Mouse (Mus musculus) mouse trophoblast stem cell (cell line): Measurements from ENCODE around the gene Gfi1b.

Experiments used
- in situ Hi-C, 2 experiments: fragments of 300-500 bp; cut with MseI, MboI; formaldehyde crosslinking; loops; 2 replicates in 1 of 2; 3 replicates in 1 of 2; pipeline ENCODE4 v1.15.1; 2025

Gene Gfi1b

DNA sequence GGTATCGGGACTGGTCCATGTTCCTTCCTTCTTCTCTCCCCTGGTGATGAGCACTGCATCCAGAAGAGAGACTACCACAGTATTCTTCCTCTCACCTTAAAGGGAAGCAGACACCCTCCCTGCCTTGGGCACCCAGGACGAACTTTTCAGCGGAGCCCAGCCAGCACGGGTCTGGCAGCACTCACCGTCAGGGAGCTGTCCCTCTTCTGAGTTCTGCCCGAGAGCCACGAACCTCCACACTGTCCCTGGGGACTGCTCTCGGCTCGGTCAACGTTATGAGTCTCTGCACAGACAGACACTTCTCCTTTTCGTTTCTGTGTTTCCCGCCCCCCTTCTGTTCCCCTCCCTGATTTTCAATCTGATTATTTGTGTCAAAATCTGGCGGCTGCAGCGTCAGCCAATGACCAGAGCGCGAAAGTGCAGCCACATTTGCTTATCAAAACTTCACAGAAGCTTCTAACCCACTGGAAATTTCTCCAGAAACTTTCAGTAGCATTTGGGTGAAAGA, at the start of gene Gfi1b:
TSS of gene Gfi1b (minus strand) at position 319 of the 508 bp plus-strand sequence.
- in situ Hi-C loops = no loop called here

DNA sequence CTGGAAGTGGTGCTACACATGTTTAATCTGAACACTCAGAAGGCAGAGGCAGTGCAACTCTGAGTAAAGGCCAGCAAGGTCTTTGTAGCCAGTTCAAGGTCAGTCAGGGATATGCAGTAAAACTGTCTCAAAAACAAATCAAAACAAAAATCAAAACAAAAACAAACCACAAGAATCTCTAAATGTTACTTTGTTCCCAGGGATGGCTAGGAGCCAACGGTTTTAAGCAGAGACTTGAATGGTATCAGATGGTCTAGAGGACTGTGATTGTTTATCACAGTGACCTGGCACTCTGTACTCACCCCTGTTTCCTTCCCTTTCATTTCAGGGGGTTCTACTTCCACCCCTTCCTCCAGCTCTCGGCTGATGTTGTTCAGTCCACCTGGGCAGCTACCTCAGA, 49.7 kb upstream of the Gfi1b start:
- in situ Hi-C loops = no loop called here

- in situ Hi-C loops = no loop called here
Measured at GRCm38 (mm10) chr2:28665818-28666217, 44.0 kb upstream of the Gfi1b start.

DNA sequence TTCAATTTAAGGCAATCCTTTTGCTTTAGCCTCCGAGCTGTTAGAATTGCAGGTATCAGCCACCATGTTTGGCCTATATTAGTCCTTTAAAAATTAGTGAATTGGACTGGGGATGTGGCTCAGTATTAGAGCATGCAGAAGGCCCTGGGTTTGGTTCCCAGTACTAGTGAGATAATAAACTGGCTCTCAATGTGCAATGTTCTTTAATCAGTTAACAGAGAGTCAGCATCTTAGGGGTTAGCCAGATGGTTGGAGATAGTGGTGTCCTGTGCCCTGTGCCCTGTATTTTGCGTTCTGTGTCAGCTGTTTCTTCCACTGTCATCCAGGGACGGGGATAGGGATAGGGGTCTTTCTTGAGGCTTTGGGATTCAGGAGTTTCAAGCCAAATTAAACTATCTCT, 41.1 kb upstream of the Gfi1b start:
- in situ Hi-C loops = no loop called here

DNA sequence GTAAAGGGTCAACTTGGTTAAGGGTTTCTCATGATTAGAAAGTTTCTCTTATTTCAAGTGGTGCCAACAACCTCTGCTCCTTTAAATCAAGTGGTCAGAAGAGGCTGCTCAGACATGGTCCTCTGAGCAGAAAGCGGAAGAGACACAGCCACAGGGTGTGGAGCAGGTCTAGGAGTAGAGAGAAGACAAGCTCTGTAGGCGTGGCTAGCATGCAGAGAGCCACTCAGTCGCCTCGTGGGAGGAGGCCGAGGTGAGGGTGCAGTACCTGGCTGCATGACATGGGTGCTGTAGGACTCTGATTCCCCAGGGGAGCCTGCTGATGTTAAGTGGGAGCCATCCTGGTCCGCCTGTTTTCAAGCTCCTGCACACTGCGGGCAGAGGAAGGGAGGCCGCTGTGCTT, 34.4 kb upstream of the Gfi1b start:
- in situ Hi-C loops = no loop called here

DNA sequence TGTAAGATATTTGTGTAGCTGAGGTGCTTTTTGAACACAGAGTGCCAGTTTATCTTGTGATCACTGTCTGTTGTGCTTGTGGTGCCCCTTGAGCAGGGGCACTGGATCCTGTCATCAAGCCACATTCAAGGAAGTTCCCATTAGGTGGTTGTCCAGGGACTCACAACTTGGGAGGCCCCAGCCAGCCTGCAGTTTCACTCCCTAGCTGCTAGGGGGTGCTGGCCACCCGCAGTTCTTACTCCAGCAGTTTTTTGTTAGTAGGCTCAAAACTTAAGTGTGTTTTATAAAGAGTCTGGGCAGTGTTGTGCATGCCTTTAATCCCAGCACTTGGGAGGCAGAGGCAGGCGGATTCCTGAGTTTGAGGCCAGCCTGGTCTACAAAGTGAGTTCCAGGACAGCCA, 32.5 kb upstream of the Gfi1b start:
- in situ Hi-C loops = no loop called here

- in situ Hi-C loops = no loop called here
Measured at GRCm38 (mm10) chr2:28653351-28653750, 31.6 kb upstream of the Gfi1b start.

DNA sequence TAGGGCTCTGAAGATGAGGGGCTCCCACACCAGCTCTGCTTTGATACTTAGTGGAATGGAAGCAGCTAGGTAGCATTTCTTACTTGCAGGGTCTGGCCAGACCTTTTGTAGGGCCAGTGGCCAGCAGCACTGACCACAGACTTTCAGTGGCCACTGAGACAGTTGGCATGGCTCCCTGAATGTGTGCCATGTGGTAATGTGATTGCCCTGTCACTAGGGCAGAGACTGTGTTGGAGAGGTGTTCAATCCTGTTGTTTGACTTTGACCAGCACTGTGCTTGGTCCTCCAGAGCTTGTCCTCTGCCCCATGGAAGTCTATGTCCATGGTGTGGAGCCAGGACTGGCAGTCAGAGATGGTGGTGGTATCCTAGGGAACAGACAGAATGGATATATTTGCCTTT, 28.7 kb upstream of the Gfi1b start:
- in situ Hi-C loops = no loop called here

DNA sequence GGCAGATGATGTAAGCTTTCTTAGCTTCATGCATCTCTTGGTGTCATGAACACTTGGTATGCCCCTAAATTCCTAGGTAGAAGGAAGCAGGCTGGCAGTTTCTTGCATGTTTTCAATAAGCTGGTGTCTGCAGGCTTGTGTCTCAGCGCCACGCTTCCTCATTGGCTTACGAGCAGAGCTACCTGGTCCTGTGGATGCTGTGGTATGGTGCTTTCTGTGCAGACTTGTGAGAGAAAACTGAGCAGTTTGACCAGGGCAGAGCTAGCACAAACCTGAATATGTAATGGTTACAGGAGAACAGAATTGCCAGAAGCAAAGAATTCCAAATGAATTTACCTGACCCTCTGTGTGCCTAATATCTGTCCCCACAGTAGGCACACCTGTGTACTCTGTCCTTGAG, 21.3 kb upstream of the Gfi1b start:
- in situ Hi-C loops = no loop called here

GRCm38 (mm10) chr2:28641435-28641941, 19.7 kb upstream of the Gfi1b start:
- in situ Hi-C loops = no loop called here

DNA sequence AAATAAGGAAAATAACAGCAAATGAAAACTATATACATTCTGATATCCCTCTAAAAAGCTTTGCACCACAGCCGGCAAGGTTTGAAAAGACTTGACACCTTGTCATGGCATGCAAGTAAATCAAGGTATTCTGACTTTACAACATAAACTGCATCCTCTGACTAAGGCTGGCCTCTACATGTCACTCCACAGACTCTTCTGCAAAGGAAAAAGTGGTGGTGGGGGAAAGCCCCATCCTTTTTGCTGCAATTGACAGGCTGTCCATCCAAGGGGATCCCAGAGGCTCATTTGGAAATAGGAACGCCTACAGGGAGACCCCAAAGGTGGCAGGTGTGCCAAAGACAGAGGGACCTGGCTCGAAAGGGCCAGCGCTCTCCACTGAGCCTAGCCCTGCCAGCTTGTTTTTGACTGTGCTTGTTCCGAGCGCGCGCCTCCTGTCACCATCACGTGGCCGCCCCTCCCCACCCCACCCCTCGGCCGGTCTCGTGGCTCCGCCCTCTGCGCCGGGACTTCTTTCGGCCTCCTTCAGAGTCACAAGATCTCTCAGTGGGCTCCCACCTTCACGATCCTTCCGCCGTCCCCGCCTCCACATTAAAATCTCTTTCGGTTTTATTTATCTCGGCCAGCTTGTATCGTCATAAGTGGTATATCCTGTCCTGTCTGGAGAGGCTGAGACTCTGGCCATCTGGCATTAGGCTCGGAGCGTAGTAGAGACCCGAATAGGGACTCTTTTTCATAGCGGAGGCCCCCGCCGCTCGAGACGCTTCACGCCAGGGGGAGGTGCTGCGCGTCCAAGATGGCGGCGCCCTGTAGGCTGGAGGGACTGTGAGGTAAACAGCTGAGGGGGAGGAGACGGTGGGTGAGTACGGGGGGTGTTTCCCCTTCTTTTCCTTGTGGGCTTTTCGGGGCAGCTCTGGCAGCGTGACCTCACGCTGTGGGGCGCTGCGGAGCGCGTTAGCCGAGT, 19.0 kb upstream of the Gfi1b start, which contains the start of gene Tsc1:
TSS of gene Tsc1 (plus strand) at position 768 of the 964 bp plus-strand sequence.
- in situ Hi-C loops = no loop called here

DNA sequence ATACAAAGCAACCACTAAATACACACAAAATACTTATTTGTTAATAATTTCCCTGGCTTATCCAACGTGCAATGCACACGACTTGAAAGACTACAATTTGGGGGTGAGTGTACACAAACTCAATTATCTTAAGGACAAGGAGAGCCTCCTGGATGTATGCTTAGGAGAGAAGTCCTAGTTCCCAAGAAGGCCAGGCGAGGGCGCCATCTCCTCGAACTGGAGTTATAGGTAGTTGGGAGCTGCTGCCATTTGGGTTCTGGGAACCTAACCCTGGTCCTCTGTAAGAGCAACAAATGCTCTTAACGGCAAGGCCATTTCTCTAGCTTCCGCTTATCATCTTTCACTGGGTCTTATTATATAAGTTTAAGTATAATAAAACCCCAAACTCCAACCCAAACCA, 18.0 kb upstream of the Gfi1b start:
- in situ Hi-C loops = no loop called here

- in situ Hi-C loops = no loop called here
Measured at GRCm38 (mm10) chr2:28638886-28639285, 17.1 kb upstream of the Gfi1b start.

GRCm38 (mm10) chr2:28638352-28638751, 16.6 kb upstream of the Gfi1b start:
- in situ Hi-C loops = no loop called here

- in situ Hi-C loops = no loop called here
Measured at GRCm38 (mm10) chr2:28637106-28637845, 15.5 kb upstream of the Gfi1b start.

GRCm38 (mm10) chr2:28635199-28635598, 13.4 kb upstream of the Gfi1b start:
- in situ Hi-C loops = no loop called here

- in situ Hi-C loops = no loop called here
Measured at GRCm38 (mm10) chr2:28633136-28633535, 11.4 kb upstream of the Gfi1b start.

DNA sequence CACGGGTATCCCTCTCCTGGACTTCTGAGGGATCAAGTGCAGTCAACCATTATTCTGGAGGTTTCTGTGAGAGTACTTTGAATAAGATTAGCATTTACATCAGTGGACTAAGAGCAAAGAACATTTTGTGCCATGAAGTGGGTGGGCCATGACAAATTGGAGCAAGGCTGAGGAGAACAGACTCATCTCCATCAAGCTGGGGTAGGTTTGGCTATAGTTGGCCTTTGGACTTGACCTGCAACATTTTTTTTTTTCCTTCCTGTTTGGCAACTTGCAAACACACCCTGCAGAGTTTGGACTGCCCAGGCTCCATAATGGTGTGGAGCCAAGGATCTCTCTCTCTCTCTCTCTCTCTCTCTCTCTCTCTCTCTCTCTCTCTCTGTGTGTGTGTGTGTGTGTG, 10.8 kb upstream of the Gfi1b start:
- in situ Hi-C loops = no loop called here

DNA sequence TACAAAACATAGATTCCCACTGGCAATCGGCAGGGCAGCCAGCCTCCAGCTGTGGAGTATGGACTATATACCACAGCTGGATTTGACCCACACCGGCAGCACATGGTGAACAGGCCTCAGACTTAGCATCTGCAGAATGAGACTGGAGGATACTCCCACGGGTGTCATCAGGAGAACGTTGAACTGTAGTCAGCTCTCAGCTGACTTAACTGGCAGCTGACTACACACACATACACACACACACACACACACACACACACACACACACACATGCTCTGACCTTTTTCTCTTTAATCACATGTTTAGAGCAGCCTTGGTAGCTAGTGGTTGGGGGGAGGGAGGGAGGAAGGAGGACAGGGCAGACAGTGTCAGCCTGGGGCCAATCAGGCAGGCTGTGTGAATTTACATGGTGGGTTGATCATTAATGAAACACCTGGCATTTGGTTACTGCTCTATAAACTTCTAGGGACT, 8.2 kb upstream of the Gfi1b start:
- in situ Hi-C loops = loop anchor here in 1 of 2 experiments (5.0 kb wide), 1 partner anchor 38 kb away; no protein-coding TSS in a partner anchor

DNA sequence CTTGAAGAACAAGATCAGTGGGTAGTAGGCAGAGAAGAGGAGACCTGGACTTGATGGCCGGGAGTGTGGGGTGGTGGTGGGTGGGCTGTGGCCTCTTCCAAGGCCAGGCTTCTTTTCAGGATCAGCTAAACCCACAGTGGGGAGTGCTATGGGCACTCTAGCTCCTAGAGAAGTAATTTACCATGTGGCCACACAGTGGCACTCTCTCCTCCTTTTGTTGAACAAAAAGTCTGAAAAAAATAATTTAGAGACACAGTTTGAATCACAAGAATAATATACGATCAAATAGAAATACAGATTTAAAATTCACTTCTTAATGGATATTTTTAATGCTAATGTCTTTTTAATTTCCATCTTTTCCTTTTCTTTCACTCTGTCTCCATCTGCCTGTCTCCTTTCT, 6.3 kb upstream of the Gfi1b start:
- in situ Hi-C loops = loop anchor here in 1 of 2 experiments (5.0 kb wide), 1 partner anchor 36 kb away; no protein-coding TSS in a partner anchor

- in situ Hi-C loops = loop anchor here in 1 of 2 experiments (5.0 kb wide), 1 partner anchor 34 kb away; no protein-coding TSS in a partner anchor
Measured at GRCm38 (mm10) chr2:28626038-28626437, 4.3 kb upstream of the Gfi1b start.

DNA sequence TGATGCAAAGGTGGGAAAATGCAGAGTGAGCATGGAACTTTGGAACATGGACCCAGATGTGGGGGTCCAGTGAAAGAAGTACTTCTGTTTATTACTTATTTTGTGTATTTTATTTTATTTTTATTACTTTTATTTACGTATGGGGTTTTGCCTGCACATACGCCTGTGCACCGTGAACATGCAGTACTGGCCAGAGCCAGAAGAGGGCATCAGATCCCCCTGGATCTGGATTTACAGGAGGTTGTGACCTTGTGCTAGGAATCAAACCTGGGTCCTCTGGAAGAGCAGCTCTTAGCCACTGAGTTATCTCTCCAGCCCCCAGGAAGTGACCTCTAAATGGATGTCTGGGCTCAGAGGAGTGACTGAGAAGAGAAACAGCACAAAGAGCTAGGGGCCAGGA, 3.1 kb upstream of the Gfi1b start:
- in situ Hi-C loops = loop anchor here in 1 of 2 experiments (5.0 kb wide), 1 partner anchor 33 kb away; no protein-coding TSS in a partner anchor
